Mouse (Mus musculus) embryonic facial prominence, embryonic 12.5 days (tissue): ENCODE data around the gene Epb41l1. TPM values are rescaled to one million over a fixed set of nuclear protein-coding genes. Genes with fewer than 3 reads are reported as not detected.

Experiments used
- ATAC-seq: fragments of 200-750 bp; cut with Nextera tagmentation; 2 replicates; pipeline ENCODE4 v1.8.0; 2017; ENCODE audit not compliant: insufficient number of reproducible peaks, insufficient read depth, low FRiP score, low TSS enrichment
- H3K27ac ChIP-seq: fragments of 300-500 bp; sonication (generic); 2 replicates; pipeline ENCODE4 v1.5.1; 2016; ENCODE audit warnings: mild to moderate bottlenecking
- H3K27me3 ChIP-seq: fragments of 300-500 bp; sonication (generic); 2 replicates; pipeline ENCODE4 v1.6.1; 2016; ENCODE audit warnings: mild to moderate bottlenecking, moderate library complexity
- H3K36me3 ChIP-seq: fragments of 300-500 bp; sonication (generic); 2 replicates; pipeline ENCODE4 v1.6.1; 2016; ENCODE audit warnings: mild to moderate bottlenecking
- H3K4me1 ChIP-seq: fragments of 300-500 bp; sonication (generic); 2 replicates; pipeline ENCODE4 v1.6.1; 2016
- H3K4me2 ChIP-seq: fragments of 300-500 bp; sonication (generic); replicated peaks from 2 replicates; pipeline ENCODE4 v1.6.1; 2016; ENCODE audit warnings: mild to moderate bottlenecking, moderate library complexity
- H3K4me3 ChIP-seq: fragments of 300-500 bp; sonication (generic); 2 replicates; pipeline ENCODE4 v1.5.1; 2016; ENCODE audit warnings: mild to moderate bottlenecking
- H3K9ac ChIP-seq: fragments of 300-500 bp; sonication (generic); 2 replicates; pipeline ENCODE4 v1.6.1; 2016; ENCODE audit warnings: mild to moderate bottlenecking, moderate library complexity
- H3K9me3 ChIP-seq: fragments of 300-500 bp; sonication (generic); 2 replicates; pipeline ENCODE4 v1.6.1; 2016; ENCODE audit warnings: mild to moderate bottlenecking, moderate library complexity
- WGBS: fragments of 180-500 bp; shearing (Covaris S2); methylation state at CpG from one replicate; pipeline ENCODE4 v1.1.7; 2016; 5-methylcytosine and 5-hydroxymethylcytosine counted together
- polyA plus RNA-seq: library from polyadenylated mRNA; unstranded; fragments of >200 nt; fragmentation: Nextera tagmentation; extraction: Ambion mirVana; gene quantifications from 2 replicates; pipeline ENCODE4 v1.2.1, GENCODE M21; 2016

The Epb41l1 gene
- polyA plus RNA-seq, 1 experiment from 2014 or later: 3.6 TPM

GRCm38 (mm10) chr2:156490176-156490575 lies 69.5 kb downstream of the Epb41l1 start:
- peaks cover 8% of the 10 kb centered on the region; the same call in 1 of the 2 replicates for H3K36me3 ChIP-seq
- no peak overlapping the region for H3K4me2 ChIP-seq
- WGBS: 67% methylated on average over 11 of the region's 11 CpGs
- no peak for ATAC-seq
- H3K9ac ChIP-seq: no peak overlapping the region
- no peak overlapping the region for H3K27ac ChIP-seq
- H3K4me3 ChIP-seq: no peak overlapping the region
- no peaks in the 10 kb centered on the region for H3K27me3 ChIP-seq
- H3K9me3 ChIP-seq: no peaks in the 10 kb centered on the region
- H3K4me1 ChIP-seq: peaks cover 9% of the 10 kb centered on the region; the same call in 1 of the 2 replicates

GRCm38 (mm10) chr2:156491796-156492195 lies 71.1 kb downstream of the Epb41l1 start:
- WGBS: 67% methylated on average over 5 of the region's 5 CpGs
- Histone ChIP-seq H3K9ac (no peak overlapping the region), H3K27ac (no peak overlapping the region), H3K36me3 (peaks cover 21% of the 10 kb centered on the region; the same call in 1 of the 2 replicates), H3K4me3 (no peak overlapping the region), H3K9me3 (no peaks in the 10 kb centered on the region), H3K27me3 (no peaks in the 10 kb centered on the region), H3K4me2 (no peak overlapping the region), H3K4me1 (peaks cover 9% of the 10 kb centered on the region; the same call in 1 of the 2 replicates)
- no peak for ATAC-seq

GRCm38 (mm10) chr2:156493766-156494165 lies 73.1 kb downstream of the Epb41l1 start:
- no peak for ATAC-seq
- WGBS: 43% methylated on average over 9 of the region's 9 CpGs

GRCm38 (mm10) chr2:156494465-156494864 lies 73.8 kb downstream of the Epb41l1 start:
- Histone ChIP-seq H3K27me3 (no peaks in the 10 kb centered on the region), H3K4me2 (no peak overlapping the region), H3K27ac (no peak overlapping the region), H3K4me1 (peaks cover 9% of the 10 kb centered on the region; the same call in 1 of the 2 replicates), H3K9ac (no peak overlapping the region), H3K36me3 (peaks cover 23% of the 10 kb centered on the region; the same call in 1 of the 2 replicates), H3K9me3 (no peaks in the 10 kb centered on the region), H3K4me3 (no peak overlapping the region)
- no peak for ATAC-seq
- 64% methylated on average over 9 of the region's 9 CpGs for WGBS

More at GRCm38 (mm10) chr2:156493766-156494165, 73.1 kb downstream of the Epb41l1 start:
- Histone ChIP-seq H3K27ac (no peak overlapping the region), H3K36me3 (peaks cover 22% of the 10 kb centered on the region; the same call in 1 of the 2 replicates), H3K4me3 (no peak overlapping the region), H3K9me3 (no peaks in the 10 kb centered on the region), H3K4me1 (peaks cover 9% of the 10 kb centered on the region; the same call in 1 of the 2 replicates), H3K9ac (no peak overlapping the region), H3K4me2 (no peak overlapping the region), H3K27me3 (no peaks in the 10 kb centered on the region)

- Histone ChIP-seq H3K9ac (no peak overlapping the region), H3K4me3 (no peak overlapping the region), H3K9me3 (no peaks in the 10 kb centered on the region), H3K36me3 (peaks cover 27% of the 10 kb centered on the region), H3K4me1 (peaks cover 9% of the 10 kb centered on the region; the same call in 1 of the 2 replicates), H3K27me3 (no peaks in the 10 kb centered on the region), H3K4me2 (no peak overlapping the region), H3K27ac (no peak overlapping the region)
- ATAC-seq: no peak
- WGBS: 92% methylated on average over 12 of the region's 12 CpGs
Measured at GRCm38 (mm10) chr2:156494875-156495274, 74.2 kb downstream of the Epb41l1 start.

GRCm38 (mm10) chr2:156496816-156497566 lies 76.3 kb downstream of the Epb41l1 start:
- no peak for ATAC-seq
- Histone ChIP-seq H3K27ac (no peak overlapping the region), H3K9ac (no peak overlapping the region), H3K36me3 (peaks cover 37% of the 10 kb centered on the region), H3K4me1 (peaks cover 9% of the 10 kb centered on the region; the same call in 1 of the 2 replicates), H3K4me3 (no peak overlapping the region), H3K9me3 (no peaks in the 10 kb centered on the region), H3K4me2 (no peak overlapping the region), H3K27me3 (no peaks in the 10 kb centered on the region)
- 67% methylated on average over 5 of the region's 5 CpGs for WGBS

- no peak overlapping the region for H3K27ac ChIP-seq
- ATAC-seq: no peak
- H3K27me3 ChIP-seq: no peaks in the 10 kb centered on the region
- H3K9ac ChIP-seq: no peak overlapping the region
- WGBS: 44% methylated on average over 5 of the region's 5 CpGs
- H3K9me3 ChIP-seq: no peaks in the 10 kb centered on the region
- H3K4me3 ChIP-seq: no peak overlapping the region
- H3K36me3 ChIP-seq: peaks cover 37% of the 10 kb centered on the region
- H3K4me2 ChIP-seq: no peak overlapping the region
- peaks cover 9% of the 10 kb centered on the region; the same call in 1 of the 2 replicates for H3K4me1 ChIP-seq
Measured at GRCm38 (mm10) chr2:156497915-156498314, 77.2 kb downstream of the Epb41l1 start.

- Histone ChIP-seq H3K9me3 (no peaks in the 10 kb centered on the region), H3K27me3 (no peaks in the 10 kb centered on the region), H3K4me1 (no peaks in the 10 kb centered on the region), H3K27ac (no peak overlapping the region), H3K4me3 (no peak overlapping the region), H3K36me3 (peaks cover 32% of the 10 kb centered on the region), H3K9ac (no peak overlapping the region), H3K4me2 (no peak overlapping the region)
- no peak for ATAC-seq
- 78% methylated on average over 1 of the region's 1 CpGs for WGBS
Measured at GRCm38 (mm10) chr2:156501025-156501424, 80.3 kb downstream of the Epb41l1 start.

- 87% methylated on average over 13 of the region's 13 CpGs for WGBS
- Histone ChIP-seq H3K4me3 (no peak overlapping the region), H3K4me2 (no peak overlapping the region), H3K4me1 (no peaks in the 10 kb centered on the region), H3K9ac (no peak overlapping the region), H3K27me3 (no peaks in the 10 kb centered on the region), H3K9me3 (no peaks in the 10 kb centered on the region), H3K36me3 (peaks cover 40% of the 10 kb centered on the region), H3K27ac (no peak overlapping the region)
- no peak for ATAC-seq
Measured at GRCm38 (mm10) chr2:156505533-156505932, 84.8 kb downstream of the Epb41l1 start.

- WGBS: 73% methylated on average over 7 of the region's 7 CpGs
- peaks cover 39% of the 10 kb centered on the region for H3K36me3 ChIP-seq
- no peak overlapping the region for H3K27ac ChIP-seq
- no peaks in the 10 kb centered on the region for H3K27me3 ChIP-seq
- ATAC-seq: no peak
- H3K4me3 ChIP-seq: no peak overlapping the region
- H3K4me2 ChIP-seq: no peak overlapping the region
- no peaks in the 10 kb centered on the region for H3K9me3 ChIP-seq
- H3K9ac ChIP-seq: no peak overlapping the region; the same call in 1 of the 2 replicates
- H3K4me1 ChIP-seq: no peaks in the 10 kb centered on the region
Measured at GRCm38 (mm10) chr2:156512028-156512427, 91.3 kb downstream of the Epb41l1 start.

GRCm38 (mm10) chr2:156512561-156512960 lies 91.9 kb downstream of the Epb41l1 start:
- Histone ChIP-seq H3K9me3 (no peaks in the 10 kb centered on the region), H3K9ac (no peak overlapping the region), H3K4me2 (no peak overlapping the region), H3K36me3 (peaks cover 36% of the 10 kb centered on the region), H3K27ac (no peak overlapping the region), H3K4me1 (no peaks in the 10 kb centered on the region), H3K27me3 (no peaks in the 10 kb centered on the region), H3K4me3 (no peak overlapping the region)
- WGBS: 55% methylated on average over 5 of the region's 6 CpGs
- ATAC-seq: no peak

- Histone ChIP-seq H3K36me3 (peaks cover 29% of the 10 kb centered on the region), H3K27me3 (no peaks in the 10 kb centered on the region), H3K9ac (no peak overlapping the region), H3K9me3 (no peaks in the 10 kb centered on the region), H3K4me3 (no peak overlapping the region), H3K27ac (no peak overlapping the region), H3K4me1 (no peaks in the 10 kb centered on the region), H3K4me2 (no peak overlapping the region)
- 86% methylated on average over 9 of the region's 9 CpGs for WGBS
- ATAC-seq: no peak
Measured at GRCm38 (mm10) chr2:156515102-156515501, 94.4 kb downstream of the Epb41l1 start.
